Mouse (Mus musculus) E14TG2a.4 (cell line): ENCODE measurements around the gene Lamb3.
A peak's percentile ranks its signal among the peaks of the same experiment; 100 is the strongest.

Experiments used
- H3K27me3 ChIP-seq: 2 replicates; pipeline ENCODE4 v1.6.1; 2014; ENCODE audit warnings: low read length, control low read depth; ENCODE audit not compliant: insufficient read depth
- H3K36me3 ChIP-seq: 2 replicates; pipeline ENCODE4 v1.6.1; 2014; ENCODE audit warnings: low read length, control low read depth; ENCODE audit not compliant: insufficient read depth
- H3K4me1 ChIP-seq: replicated peaks from 2 replicates; pipeline ENCODE4 v1.6.1; 2014; ENCODE audit warnings: low read depth, low read length, control low read depth
- H3K4me3 ChIP-seq: replicated peaks from 2 replicates; pipeline ENCODE4 v1.5.1; 2014; ENCODE audit warnings: mild to moderate bottlenecking, low read length
- H3K9me3 ChIP-seq: 2 replicates; pipeline ENCODE4 v1.6.1; 2014; ENCODE audit warnings: low read length, control low read depth
- CTCF ChIP-seq: conservative IDR thresholded peaks from 2 replicates; pipeline ENCODE4 v1.5.1; 2014; ENCODE audit warnings: low read length
- NANOG ChIP-seq: IDR thresholded peaks from 2 replicates; pipeline ENCODE4 v1.6.1; 2014; ENCODE audit warnings: borderline replicate concordance, low read length, mixed read lengths
- POU5F1 ChIP-seq: IDR thresholded peaks from 2 replicates; pipeline ENCODE4 v1.6.1; 2014; ENCODE audit warnings: low read length, borderline replicate concordance

Gene Lamb3

DNA sequence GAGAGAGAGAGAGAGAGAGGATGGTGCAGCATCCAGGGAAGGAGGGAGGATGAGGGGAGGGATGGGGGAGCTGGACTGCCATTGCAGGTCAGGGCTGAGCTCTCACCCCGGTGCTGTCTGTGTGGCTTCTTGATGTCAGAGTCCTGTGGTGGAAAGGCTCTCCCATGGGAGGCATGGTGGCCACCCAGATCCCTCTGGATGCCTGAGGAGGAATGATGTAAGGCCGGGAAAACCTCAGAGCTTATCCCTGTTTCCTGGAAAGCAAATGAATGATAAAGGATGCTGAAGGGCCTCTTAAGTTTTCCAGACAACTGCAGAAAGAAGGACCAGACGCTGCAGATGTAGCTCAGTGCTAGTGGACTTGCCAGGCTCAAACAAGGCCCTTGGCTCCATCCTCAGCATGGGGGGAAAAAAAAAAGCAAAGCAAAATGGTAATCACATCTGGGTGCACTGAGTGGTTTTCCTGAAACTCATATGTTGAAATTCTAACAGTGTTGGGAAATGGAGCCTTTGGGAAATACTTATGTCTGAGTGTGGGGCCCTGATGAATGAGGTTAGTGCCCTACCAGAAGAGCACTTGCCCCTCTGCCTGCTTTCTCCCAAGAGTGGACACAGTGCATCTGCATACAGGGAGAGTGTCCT lies 12.2 kb upstream of the Lamb3 start:
- TF ChIP-seq POU5F1, result no peak
- TF ChIP-seq CTCF, result no peak
- TF ChIP-seq NANOG, result no peak
- no peak overlapping the region for H3K4me3 ChIP-seq
- no peaks in the 10 kb centered on the region for H3K9me3 ChIP-seq

DNA sequence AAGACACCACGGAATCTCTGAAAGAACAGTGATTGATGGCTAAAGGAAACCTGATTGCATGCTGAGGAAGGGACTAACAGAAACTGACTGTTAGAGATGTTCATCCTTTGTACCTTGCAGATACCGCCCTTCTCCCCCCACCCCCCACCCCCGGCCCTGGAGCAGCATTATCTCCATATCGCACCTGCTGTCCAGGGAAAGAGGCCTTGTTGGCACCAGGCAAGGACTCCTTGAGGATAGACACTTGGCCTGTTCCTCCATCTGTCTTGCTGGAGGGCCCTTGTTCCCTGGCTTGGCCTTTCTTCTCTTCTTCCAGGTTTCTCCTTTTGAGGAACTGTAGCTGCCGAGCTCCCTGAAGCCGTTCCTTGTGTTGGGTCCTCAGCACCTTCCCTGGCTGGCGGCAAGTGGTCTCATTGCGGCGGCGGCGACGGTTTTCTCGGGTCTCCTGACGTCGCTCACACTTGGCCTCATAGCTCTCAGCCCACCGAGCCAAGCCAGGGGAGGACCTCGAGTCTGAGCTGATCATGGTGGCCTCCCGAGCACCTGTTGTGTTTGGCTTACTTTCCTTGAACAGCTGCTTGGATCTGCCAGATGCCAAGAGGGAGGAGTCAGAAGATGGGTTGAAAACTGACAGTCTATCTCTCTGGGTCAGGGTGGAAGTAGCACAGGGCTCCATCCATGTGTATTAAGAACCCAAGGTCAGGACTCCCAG lies 9.8 kb upstream of the Lamb3 start:
- TF ChIP-seq CTCF, result no peak
- TF ChIP-seq POU5F1, result no peak
- TF ChIP-seq NANOG, result no peak
- no peaks in the 10 kb centered on the region for H3K36me3 ChIP-seq
- H3K27me3 ChIP-seq, result peaks cover 9% of the 10 kb centered on the region; the same call in 1 of the 2 replicates
- no peak overlapping the region for H3K4me3 ChIP-seq
- no peaks in the 10 kb centered on the region for H3K4me1 ChIP-seq
- no peaks in the 10 kb centered on the region for H3K9me3 ChIP-seq

More for the DNA sequence above, 12.2 kb upstream of the Lamb3 start:
- Histone ChIP-seq H3K27me3 (peaks cover 9% of the 10 kb centered on the region; the same call in 1 of the 2 replicates), H3K4me1 (no peaks in the 10 kb centered on the region), H3K36me3 (no peaks in the 10 kb centered on the region)

DNA sequence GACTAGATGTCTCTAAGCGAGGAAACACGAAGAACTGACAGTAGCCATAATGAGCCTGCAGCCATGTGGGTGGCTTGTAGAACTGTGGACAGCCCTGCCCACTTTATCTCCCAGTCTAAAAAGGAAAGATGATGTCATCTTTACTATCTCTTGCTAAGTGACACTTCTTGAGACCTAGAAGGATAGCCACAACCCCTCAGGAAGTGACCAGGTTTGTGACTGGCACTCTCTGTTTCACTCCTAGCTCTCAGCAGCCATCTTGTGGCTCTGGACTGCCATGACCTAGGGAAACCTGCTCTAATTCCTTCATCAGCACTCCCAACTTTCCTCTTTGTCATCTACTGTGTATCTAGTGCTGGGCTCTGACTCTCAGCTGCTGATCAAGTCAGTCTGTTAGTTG lies 9.2 kb upstream of the Lamb3 start:
- Histone ChIP-seq H3K4me1 (no peaks in the 10 kb centered on the region), H3K27me3 (peaks cover 9% of the 10 kb centered on the region; the same call in 1 of the 2 replicates), H3K4me3 (no peak overlapping the region), H3K9me3 (no peaks in the 10 kb centered on the region), H3K36me3 (no peaks in the 10 kb centered on the region)
- TF ChIP-seq CTCF, result no peak
- no peak for TF ChIP-seq POU5F1
- no peak for TF ChIP-seq NANOG

DNA sequence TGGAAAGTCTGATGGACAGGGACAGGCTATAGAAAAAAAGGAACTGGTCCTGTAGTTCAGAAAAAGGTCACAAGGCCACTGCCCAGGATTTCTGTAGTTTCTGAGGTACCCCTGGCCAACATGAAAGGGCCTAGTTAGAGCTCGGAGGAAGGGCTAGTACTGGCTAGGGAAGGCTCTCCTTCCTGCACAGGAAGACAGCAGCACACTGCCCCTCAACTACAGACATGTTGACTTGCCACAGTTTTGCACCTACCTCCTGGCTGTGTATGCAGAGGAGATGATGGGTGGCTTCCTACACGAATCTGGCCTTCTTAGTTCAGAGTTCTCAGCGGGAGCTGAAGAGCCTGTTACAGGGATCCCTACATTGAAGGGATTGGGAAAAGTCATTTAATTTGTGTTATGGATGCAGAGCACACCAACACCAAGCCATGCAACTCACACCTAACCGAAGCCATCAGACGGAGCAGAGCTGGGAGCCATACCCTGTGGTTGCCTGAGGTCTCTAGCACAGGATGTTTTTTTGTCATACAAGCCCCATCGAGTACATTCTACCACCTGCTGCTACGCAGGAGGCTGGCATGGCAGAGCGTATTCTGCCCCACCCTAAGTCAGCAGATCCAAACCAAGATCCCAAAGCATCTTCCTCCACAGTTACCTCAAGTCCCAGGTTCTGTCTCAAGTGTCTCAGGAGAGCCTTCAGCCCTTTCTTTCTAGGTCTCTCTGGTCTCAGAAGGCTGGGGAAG lies 6.7 kb upstream of the Lamb3 start:
- no peaks in the 10 kb centered on the region for H3K4me1 ChIP-seq
- no peaks in the 10 kb centered on the region for H3K9me3 ChIP-seq
- no peaks in the 10 kb centered on the region for H3K36me3 ChIP-seq
- TF ChIP-seq CTCF, result no peak
- no peak for TF ChIP-seq POU5F1
- H3K4me3 ChIP-seq, result no peak overlapping the region
- H3K27me3 ChIP-seq, result peaks cover 9% of the 10 kb centered on the region; the same call in 1 of the 2 replicates

DNA sequence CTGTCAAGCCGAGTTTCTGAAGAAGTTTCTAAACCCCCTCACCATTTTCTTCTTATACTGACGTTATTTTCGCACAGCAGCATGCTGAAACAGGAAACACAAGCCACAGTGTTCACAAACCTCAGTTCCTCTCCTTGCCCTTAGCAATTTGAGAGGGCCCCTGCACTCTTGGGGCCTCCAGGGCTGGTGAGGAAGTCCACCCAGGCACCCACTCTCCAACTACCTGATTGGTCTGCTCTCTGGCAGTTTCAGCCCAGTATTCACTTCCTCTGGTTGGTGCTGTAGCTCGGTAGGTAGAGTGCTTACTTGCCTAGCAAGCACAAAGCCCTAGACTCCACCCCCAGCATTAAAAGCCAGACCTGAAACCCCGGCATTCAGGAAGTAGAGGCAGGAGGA lies 6.1 kb upstream of the Lamb3 start, which contains the start of gene Traf3ip3:
Traf3ip3 (minus strand) TSS at position 321 of the 396 bp plus-strand sequence.
- Histone ChIP-seq H3K4me3 (no peak within 1 kb of the TSS), H3K36me3 (no peaks in the 10 kb centered on the region), H3K27me3 (peaks cover 9% of the 10 kb centered on the region; the same call in 1 of the 2 replicates), H3K9me3 (no peaks in the 10 kb centered on the region), H3K4me1 (no peaks in the 10 kb centered on the region)
- TF ChIP-seq NANOG (no peak), CTCF (no peak), POU5F1 (no peak)

DNA sequence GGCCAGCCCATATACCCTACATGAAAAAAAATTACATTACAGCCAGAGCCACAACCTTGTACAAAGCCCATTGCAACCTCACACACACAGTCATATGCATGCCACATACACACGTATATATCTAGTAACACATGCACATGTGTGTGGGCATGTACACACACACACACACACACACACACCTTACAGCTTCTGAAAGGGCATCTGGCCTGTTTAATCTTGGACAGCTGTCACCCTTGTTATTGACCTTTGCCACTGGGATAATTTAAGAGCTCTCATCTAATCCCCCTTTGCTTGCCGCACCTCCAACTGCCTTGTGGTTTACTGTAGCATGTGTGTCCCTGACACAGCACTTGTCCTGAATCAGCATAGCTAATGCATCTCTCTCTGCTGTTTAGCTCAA lies 3.7 kb upstream of the Lamb3 start:
- H3K27me3 ChIP-seq, result no peaks in the 10 kb centered on the region
- no peaks in the 10 kb centered on the region for H3K9me3 ChIP-seq
- TF ChIP-seq POU5F1 (no peak), CTCF (no peak), NANOG (no peak)
- no peaks in the 10 kb centered on the region for H3K36me3 ChIP-seq
- H3K4me3 ChIP-seq, result no peak overlapping the region
- H3K4me1 ChIP-seq, result no peaks in the 10 kb centered on the region

DNA sequence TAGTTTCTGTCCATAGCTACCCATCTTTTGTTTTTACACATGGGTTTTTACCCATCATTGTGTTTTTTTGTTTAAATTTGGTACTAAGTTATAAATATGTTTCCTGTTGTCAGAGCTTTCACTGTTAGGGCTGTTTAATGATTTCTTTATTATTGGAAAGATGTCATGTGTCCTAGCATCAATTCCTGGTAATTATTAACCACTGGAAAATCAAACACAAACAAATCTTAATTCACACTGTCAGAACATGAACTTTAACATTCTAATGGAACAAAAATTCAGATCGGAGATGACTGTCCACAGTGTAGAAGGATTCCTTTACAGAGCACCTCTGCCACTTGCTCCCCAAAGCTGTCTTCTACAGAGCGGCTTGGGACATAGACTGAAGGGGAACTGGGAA lies 2.1 kb upstream of the Lamb3 start:
- Histone ChIP-seq H3K4me1 (no peaks in the 10 kb centered on the region), H3K9me3 (no peaks in the 10 kb centered on the region), H3K4me3 (no peak overlapping the region), H3K36me3 (no peaks in the 10 kb centered on the region), H3K27me3 (no peaks in the 10 kb centered on the region)
- no peak for TF ChIP-seq POU5F1
- no peak for TF ChIP-seq NANOG

DNA sequence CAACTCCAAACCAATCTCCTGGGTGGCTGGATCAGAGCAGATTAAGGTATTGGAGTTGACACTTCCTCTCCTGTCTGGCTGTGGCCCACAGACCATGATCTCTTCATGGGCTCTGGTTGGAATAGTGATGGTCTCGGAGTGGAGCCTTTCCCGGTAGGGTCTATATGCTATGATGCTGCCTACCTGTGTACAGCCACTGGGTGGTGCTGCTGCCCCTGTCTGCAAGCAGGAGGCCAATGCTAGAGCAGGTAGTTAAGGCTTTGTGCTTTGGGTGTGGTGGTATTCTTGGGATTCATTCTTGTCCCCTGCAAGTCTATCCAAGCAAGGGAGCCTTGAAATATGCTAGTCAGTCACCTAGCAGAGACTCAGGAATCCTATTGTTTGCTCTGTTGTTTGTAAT lies 679 bp downstream of the Lamb3 start:
- no peak overlapping the region for H3K4me3 ChIP-seq
- no peaks in the 10 kb centered on the region for H3K36me3 ChIP-seq
- TF ChIP-seq CTCF, result peak; percentile 58
- no peak for TF ChIP-seq POU5F1
- no peaks in the 10 kb centered on the region for H3K4me1 ChIP-seq
- no peaks in the 10 kb centered on the region for H3K9me3 ChIP-seq
- no peaks in the 10 kb centered on the region for H3K27me3 ChIP-seq
